ENCODE assay signal across 14 mouse cellular contexts in the genomic region with DNA sequence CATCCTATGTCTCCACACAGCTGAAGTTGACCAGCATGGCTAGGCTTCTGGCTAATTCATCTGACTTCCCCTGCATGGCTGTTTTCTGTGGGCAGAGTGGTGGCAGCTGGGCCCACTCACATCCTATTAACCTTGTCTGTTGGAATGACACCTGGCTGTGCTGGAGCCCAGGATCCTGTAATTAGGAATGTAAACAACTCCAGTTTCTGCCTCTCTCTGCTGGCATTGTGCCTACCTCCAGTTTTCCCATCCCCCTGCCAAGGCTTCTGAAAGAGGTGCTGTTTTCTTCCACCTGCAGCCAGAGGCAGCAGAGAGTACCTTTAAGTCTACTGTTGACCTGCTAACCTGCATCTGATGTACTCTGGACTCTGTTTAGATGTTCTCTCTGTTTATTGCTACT.
DNase-seq lines count a peak whose midpoint lies in the region; ATAC-seq and TF ChIP-seq lines count a peak whose summit lies in the region.
"Had no signal": no experiment of that assay in that cellular context is flagged by ENCODE, and none has a peak within 500 bp of the region (broad histone marks: within the 10 kb centered on the region; RNA-seq: fewer than 3 reads in every experiment).

No protein-coding gene starts in this region.

- H3K36me3 ChIP-seq in hindbrain, embryonic 16.5 days (ENCODE audit: control insufficient read depth, insufficient read depth, low read length) = no peaks in the 10 kb centered on the region
- no peaks in the 10 kb centered on the region for H3K36me3 ChIP-seq in hindbrain, embryonic 11.5 days (ENCODE audit: control insufficient read depth, insufficient read depth, low read length)
- no peaks in the 10 kb centered on the region for H3K36me3 ChIP-seq in liver, postnatal 0 days (replicated peaks; ENCODE audit: insufficient read depth, low read length)

- TF ChIP-seq EP300 in liver, postnatal 0 days (IDR thresholded peaks at IDR 0.05; ENCODE audit: low read depth) = no peak

- no peak overlapping the region for H3K27ac ChIP-seq in hindbrain, embryonic 16.5 days (ENCODE audit: low read depth, low read length)
- no peak overlapping the region for H3K27ac ChIP-seq in hindbrain, embryonic 11.5 days (ENCODE audit: low read depth, low read length)
- H3K27ac ChIP-seq in liver, postnatal 0 days (ENCODE audit: low read depth) = no peak overlapping the region
- H3K27ac ChIP-seq: gastrocnemius, adult 2 months; heart, adult 2 months; liver, embryonic 14.5 days; macrophage had no signal

- H3K27me3 ChIP-seq in hindbrain, embryonic 16.5 days (replicated peaks; ENCODE audit: control insufficient read depth, insufficient read depth, low read length) = no peaks in the 10 kb centered on the region
- no peaks in the 10 kb centered on the region for H3K27me3 ChIP-seq in hindbrain, embryonic 11.5 days (ENCODE audit: control insufficient read depth, insufficient read depth, low read length)
- H3K27me3 ChIP-seq in liver, postnatal 0 days (ENCODE audit: insufficient read depth, low read length) = no peaks in the 10 kb centered on the region

- peak; percentile 60; the same call in 1 of the 2 replicates for ATAC-seq in hindbrain, embryonic 16.5 days
- ATAC-seq in hindbrain, embryonic 11.5 days (ENCODE audit: low FRiP score) = no peak
- ATAC-seq in liver, postnatal 0 days = no peak

- H3K9ac ChIP-seq in hindbrain, embryonic 16.5 days (ENCODE audit: low read depth, low read length) = no peak overlapping the region
- no peak overlapping the region for H3K9ac ChIP-seq in hindbrain, embryonic 11.5 days (ENCODE audit: low read depth, low read length)
- no peak overlapping the region for H3K9ac ChIP-seq in liver, postnatal 0 days (replicated peaks)
- H3K9ac ChIP-seq: liver, embryonic 14.5 days had no signal

- no peaks in the 10 kb centered on the region for H3K9me3 ChIP-seq in hindbrain, embryonic 16.5 days (ENCODE audit: control insufficient read depth, low read length)
- no peaks in the 10 kb centered on the region for H3K9me3 ChIP-seq in hindbrain, embryonic 11.5 days (ENCODE audit: control insufficient read depth, low read length)
- no peaks in the 10 kb centered on the region for H3K9me3 ChIP-seq in liver, postnatal 0 days (ENCODE audit: low read length)

- peak; percentile 2 for DNase-seq in cerebellum, adult 18-20 months
- DNase-seq in cerebellum, postnatal 36 days = no peak
- DNase-seq in hindbrain, embryonic 11.5 days (ENCODE audit: low spot score) = no peak
- DNase-seq in Muller cell, postnatal 12 days (ENCODE audit: inconsistent ontology term) = peak; percentile 7
- peak; percentile 39 for DNase-seq in kidney, postnatal 10 days
- no peak for DNase-seq in ovary, adult 18-20 months (ENCODE audit: low spot score)
- DNase-seq in liver, postnatal 0 days = no peak
- DNase-seq: gastrocnemius, adult 2 months; heart, adult 2 months; right cerebral cortex, postnatal 4 days; thymus, postnatal 4 days had no signal

- TF ChIP-seq CTCF in liver, postnatal 0 days (IDR thresholded peaks at IDR 0.05; ENCODE audit: low read depth) = no peak

- H3K4me2 ChIP-seq in hindbrain, embryonic 16.5 days (ENCODE audit: low read length) = no peak overlapping the region
- no peak overlapping the region for H3K4me2 ChIP-seq in hindbrain, embryonic 11.5 days (replicated peaks; ENCODE audit: low read depth, low read length)
- H3K4me2 ChIP-seq in liver, postnatal 0 days (ENCODE audit: low read depth, low read length) = no peak overlapping the region

- H3K4me3 ChIP-seq in hindbrain, embryonic 16.5 days (ENCODE audit: low read length) = no peak overlapping the region
- H3K4me3 ChIP-seq in hindbrain, embryonic 11.5 days (ENCODE audit: low read depth, low read length) = no peak overlapping the region
- no peak overlapping the region for H3K4me3 ChIP-seq in liver, postnatal 0 days (ENCODE audit: low read depth, low read length)
- H3K4me3 ChIP-seq: gastrocnemius, adult 2 months; heart, adult 2 months had no signal

- H3K4me1 ChIP-seq in hindbrain, embryonic 16.5 days (ENCODE audit: control insufficient read depth, insufficient read depth, low read depth, low read length) = no peaks in the 10 kb centered on the region
- H3K4me1 ChIP-seq in hindbrain, embryonic 11.5 days (replicated peaks; ENCODE audit: control insufficient read depth, insufficient read depth, low read length) = no peaks in the 10 kb centered on the region
- H3K4me1 ChIP-seq in liver, postnatal 0 days (ENCODE audit: insufficient read depth) = no peaks in the 10 kb centered on the region

Comparison
In these comparisons a context has a peak if more than half of its experiments do, and no peak if none do; other contexts are left out.
1. DNase-seq: peak in cerebellum, adult 18-20 months (2 of 2), Muller cell, postnatal 12 days (single experiment) and kidney, postnatal 10 days (single experiment); none in cerebellum, postnatal 36 days (0 of 2), hindbrain, embryonic 11.5 days (single experiment), ovary, adult 18-20 months (single experiment) and liver, postnatal 0 days (single experiment).